Mouse (Mus musculus) CH12F3 (cell line): ENCODE measurements around the gene Ctnna2.

Experiments used
- in situ Hi-C: fragments of 300-500 bp; cut with MboI; formaldehyde crosslinking; loops from 2 replicates; pipeline ENCODE4 v1.14.3; 2020; ENCODE audit warnings: low sequenced_read_pairs

Ctnna2 gene

DNA sequence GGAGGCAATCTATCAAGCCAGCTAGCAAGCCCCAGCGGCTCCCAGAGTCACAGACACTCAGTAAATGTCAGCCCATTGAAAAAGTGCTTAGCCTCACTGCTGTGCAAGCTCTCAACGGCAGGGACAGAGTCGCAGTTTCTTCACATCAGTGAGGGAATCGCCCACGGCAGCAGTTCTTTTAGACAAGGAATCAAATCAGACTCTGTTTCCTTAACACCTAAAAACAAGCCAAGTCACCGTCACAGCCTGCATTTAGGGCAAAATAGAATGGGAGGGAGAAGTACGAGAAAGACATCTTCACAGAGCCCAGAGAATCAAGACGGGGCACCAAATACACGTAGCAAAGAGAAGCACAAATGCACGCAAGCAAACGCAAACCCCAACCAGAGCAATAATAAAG is 535.6 kb downstream of the Ctnna2 start:
- in situ Hi-C loops, result no loop called here

DNA sequence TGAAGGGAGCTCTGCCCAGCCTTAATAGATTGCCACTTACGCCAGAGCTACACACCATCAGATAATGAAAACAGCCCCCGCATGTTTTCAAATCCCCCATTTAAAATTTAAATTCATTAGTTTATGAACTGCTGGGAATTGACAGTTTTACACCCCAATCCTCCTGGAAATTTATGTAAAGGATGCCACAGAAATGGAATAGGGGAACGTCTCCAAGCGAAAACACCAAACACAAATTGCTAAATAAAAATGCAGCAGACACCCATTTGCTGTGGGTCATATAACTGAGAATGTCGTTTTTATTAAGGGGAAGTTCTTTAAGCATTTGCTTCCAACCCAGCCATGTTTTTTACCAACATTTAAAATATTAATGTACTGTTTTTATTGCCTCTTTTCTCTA is 538.4 kb downstream of the Ctnna2 start:
- in situ Hi-C loops, result no loop called here

DNA sequence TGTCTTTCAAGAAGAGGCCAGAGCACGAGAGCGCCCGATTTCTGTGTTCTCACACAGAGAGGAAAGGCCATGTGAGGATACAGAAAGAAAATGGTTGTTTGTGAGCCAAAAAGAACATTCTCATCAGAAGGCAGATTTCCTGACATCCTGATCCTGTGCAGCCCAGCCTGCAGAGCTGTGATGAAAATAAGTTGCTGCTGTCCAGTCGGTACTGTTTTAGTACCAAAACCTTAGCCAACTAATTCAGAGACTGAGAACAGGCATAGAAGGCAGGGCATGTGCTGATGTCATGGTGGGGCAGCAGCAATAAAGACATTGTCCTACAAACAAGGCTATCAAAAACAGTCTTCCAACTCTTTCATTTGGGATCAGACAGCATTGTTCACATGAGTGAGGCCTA is 549.1 kb downstream of the Ctnna2 start:
- in situ Hi-C loops, result no loop called here

DNA sequence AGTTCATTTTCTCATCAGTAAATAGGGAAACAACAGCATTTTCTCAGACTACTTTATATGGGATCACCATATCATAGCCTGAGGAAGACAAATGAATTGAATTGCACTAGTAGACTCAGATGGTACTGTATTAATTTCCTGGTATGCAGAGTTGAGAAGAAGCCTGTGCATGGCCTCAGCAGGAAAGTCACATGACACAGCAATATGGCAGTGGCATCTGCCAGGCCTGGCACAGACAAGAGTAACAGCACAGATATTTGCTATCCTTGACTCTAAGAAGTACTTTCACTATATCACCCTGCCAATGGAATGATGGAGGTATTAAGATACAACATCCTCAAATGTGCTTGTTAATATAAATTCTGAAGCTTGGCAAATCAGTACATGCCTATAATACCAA is 553.8 kb downstream of the Ctnna2 start:
- in situ Hi-C loops, result no loop called here

DNA sequence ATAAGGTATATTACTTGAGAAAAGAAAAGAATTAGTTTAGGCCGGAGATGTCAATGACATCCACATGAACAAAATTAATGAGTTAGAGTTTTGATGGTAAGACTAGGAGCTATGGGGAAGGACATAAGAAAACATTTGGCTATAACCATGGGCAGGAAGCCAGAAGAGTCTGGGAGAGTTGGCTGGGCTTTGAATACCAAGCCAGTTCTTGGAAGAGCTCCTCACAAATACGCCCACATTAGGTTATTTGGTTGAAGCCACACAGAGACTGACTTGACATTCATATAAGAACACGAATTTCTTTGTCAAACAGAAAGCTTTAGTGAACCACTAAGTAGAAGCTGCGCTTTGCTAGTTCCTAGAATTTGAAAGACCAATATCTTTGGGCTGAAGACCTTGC is 554.7 kb downstream of the Ctnna2 start:
- in situ Hi-C loops, result no loop called here

DNA sequence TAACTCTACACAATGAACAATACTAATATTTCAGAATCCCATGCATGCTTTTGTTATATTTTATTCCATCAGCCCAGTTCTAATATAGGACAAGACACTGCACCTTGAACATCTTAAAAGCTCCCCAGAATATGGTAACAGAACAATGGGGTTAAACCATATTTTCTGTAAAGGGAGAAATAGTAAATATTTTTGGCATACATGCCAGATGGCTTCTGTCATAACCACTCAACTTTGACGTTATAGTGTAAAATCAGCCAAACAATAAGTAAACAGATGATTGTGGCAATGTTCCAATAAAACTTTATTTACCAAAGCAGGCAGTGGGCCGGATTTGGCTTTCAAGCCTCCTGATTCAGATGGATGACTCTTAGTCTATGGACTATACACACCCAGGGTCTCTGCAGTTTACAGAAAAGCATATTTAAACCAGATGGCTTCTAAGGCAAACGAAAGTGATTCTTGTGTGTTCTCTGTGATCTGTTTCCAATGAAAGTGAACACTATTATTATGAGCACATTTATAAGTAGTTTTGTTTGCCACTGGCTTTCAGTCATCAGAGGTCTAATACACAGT is 557.8 kb downstream of the Ctnna2 start:
- in situ Hi-C loops, result no loop called here

DNA sequence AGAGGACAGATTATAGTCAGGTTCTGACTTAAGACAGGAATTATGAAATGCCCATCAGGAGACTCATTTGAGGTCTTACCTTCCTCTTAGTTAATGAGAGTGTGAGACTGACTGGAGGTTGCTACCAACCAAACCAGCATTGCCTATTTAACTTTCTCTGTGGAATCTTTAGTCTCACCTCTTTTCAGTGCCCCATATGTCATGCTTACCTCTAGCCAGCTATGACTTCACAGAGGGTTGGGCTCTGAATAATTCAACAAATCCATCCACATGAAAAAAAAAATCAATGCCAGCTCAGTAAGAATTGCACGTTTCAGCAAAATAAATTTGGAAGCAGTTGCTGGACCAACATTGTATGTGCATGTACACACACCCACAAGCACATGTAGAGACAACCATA is 562.5 kb downstream of the Ctnna2 start:
- in situ Hi-C loops, result no loop called here

DNA sequence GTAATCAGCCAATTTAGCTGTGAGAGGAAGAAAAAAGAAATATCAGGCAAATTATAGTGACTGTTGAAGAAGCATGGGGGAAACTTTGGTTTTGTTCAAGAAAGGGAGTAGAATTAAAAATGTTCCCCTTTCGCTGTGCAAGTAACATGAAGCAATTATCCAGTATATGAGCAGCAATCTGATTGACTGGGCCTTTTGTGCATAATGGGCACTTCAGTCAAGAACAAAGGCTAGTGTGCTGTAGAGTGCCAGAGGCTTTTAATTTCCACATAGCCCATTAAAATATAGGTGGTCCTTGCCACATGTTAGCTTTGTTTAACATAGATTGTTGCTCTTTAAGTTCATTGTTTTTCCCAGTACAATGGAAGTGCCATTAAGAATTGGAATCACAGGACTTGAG is 566.0 kb downstream of the Ctnna2 start:
- in situ Hi-C loops, result no loop called here

DNA sequence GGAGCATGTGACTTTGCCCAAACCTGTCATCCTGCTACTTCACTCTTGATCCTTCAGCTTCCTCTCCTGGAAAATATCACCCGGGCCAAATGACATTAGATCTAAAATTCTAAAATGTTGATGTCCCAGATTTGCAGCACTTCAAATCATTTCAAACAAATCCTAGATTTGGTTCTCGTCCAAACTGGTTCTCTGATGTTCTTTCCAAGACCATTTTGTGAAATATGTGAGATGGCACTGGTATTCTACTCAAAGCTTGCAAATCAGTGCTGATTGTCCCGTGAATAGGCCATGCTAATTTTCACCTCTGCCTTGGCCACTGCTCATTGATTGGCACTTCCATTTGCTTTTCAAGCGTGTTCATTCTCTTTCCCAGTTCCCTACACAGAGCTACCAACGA is 571.0 kb downstream of the Ctnna2 start:
- in situ Hi-C loops, result no loop called here

DNA sequence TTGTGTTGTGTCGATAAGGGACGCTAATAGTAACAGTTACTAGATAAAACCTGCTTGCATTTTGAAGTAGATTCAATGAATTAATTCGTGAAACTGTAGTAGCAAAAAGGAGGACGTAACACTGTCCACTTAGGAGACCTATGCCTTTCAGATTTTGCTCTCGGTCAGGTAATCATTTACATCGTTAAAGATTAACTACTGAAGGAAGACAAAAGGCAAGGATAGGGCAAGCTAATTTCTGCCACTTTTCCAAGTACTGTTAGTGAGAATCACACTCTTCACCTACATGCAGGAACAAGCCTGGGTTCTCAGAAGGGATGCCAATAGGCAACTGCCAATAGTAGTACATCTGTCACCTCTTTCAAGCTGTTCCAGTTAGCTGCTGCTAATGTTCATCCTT is 578.7 kb downstream of the Ctnna2 start:
- in situ Hi-C loops, result no loop called here

DNA sequence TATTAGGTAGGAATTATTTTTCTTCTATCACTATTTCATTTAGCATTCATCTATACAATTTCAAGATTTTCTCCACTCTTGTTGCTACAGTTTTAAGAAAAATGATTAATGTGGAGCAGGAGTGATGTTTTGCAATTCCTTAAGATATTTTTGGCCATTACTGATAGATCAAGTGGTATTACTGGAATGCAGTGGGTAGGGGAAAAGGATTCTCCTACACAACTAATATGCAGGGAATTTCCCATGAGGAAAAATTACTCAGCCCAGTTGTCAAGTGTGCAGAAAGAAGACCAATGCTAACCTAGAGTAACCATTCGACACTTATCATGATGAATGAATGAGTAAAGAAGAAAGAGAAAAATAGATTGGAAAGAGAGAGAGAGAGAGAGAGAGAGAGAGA is 587.8 kb downstream of the Ctnna2 start:
- in situ Hi-C loops, result no loop called here

DNA sequence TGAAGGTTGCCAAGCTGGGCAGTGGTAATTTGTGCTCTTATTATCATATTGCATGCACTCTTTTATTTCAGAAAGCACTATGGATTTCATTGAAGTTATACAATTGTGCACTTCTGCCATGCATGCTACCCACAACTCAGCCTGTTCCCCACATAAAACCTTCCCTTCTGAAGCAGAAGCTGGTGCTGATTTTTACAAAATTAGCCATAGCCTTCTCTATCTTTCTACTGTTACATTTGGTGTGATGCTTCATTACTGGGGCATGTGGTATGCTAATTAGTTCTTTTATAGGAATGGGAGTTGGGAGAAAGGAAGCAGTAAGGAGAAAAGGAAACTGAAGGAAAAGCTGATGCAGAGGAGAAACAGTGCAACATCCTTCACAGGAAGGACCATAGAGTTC is 598.2 kb downstream of the Ctnna2 start:
- in situ Hi-C loops, result no loop called here

DNA sequence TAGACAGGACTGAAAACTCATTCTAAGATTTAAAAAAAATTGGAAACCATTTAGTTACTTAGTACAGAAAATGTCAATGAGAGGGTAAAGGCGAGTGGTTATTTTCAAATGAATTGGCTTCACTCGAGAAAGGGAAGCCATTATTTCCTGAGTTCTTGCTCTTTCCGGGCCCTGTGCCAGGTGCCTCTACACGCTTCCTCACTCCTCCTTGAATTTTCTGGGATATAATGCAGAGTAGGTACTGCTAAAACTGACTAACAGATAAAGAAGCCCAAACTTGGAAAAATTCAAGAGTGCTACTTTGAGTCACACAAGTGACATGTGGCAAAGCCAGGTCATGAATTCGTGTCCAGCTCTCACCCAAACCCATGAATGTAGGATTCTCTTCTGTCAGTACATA is 606.4 kb downstream of the Ctnna2 start:
- in situ Hi-C loops, result no loop called here

DNA sequence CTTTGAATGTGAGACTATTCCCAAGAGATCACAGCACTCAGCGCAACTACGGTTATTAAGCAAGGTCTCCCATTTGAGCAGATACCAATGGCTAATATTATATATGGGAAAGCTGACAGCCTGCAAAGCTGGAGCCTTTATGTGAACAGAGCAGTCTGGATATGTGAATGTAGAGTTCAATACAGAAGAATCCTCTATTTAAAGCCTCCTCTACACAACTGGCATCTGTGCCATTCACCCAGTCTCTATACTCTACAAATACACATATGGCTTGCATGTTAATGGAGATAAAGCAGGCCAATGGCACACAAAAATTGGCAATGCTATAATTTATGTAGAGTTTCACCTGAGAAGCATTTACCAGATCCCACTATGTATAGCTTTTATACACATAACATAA is 608.4 kb downstream of the Ctnna2 start:
- in situ Hi-C loops, result no loop called here

DNA sequence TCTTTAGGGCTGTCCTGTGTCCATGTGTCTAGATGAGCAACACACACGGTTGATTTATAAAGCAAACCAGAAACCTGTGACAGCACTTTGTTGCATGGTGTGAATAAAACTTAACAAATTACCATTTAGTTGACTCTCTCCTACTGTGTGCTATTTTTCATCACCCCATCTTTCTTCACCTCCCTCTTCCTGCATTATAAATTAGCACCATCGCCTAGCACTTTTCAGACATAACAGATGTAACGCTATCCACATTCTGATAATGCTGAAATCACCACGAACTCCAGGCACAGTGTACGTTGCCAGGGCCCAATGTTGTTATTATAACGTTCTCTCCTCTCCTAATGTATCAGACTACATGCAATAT is 621.0 kb downstream of the Ctnna2 start:
- in situ Hi-C loops, result no loop called here

DNA sequence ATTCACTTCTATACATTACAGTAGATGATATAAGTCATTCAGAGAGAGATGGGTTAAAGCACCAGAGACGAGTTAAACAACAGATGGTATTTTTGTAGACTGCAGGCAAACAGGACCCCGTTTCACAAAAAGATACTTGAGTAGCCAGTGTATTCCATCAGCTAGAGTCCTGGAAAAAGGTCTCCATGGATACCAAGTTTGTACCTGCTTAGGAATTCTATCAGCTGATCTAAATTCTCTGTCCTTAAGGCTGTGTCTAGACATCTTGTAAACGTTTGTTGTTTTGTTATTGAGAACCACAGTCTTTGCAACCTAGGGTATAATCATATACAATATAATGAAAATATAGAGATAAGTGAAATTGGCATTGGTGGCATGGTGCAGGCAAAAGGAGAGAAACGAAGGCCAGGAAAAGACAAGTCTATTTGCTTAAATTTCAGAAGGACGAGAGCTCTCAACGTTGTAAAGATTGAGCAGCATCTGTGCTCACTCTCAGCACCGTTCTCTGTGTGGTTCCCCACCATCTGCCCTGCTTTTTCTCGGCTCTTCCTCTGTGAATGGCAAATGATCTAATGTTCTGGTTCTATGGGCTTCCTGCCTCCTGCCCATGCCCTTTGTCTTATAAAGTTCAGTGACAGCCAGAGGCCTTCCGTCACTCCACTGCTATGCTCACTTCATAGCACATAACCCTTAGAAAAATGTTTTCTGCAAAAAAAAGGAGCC is 621.6 kb downstream of the Ctnna2 start:
- in situ Hi-C loops, result no loop called here

DNA sequence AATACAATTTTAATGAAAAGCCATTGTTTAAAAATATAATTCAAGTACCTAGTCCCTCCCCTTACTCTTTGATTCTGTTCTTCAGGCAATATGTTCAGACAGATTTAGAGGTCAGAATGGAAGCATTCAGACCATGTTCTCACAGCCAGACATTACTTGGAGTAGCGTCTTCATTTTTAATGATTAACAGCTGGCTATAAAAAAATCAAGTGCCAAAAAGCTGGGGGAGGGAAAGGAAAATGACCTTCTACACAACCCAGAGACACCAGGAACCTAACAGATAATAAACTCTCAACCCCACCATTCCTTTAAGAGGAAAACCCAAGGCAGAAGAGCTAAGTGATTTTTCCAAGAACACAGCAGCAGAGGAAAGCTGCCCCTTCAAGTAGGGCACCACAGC is 624.7 kb downstream of the Ctnna2 start:
- in situ Hi-C loops, result no loop called here

DNA sequence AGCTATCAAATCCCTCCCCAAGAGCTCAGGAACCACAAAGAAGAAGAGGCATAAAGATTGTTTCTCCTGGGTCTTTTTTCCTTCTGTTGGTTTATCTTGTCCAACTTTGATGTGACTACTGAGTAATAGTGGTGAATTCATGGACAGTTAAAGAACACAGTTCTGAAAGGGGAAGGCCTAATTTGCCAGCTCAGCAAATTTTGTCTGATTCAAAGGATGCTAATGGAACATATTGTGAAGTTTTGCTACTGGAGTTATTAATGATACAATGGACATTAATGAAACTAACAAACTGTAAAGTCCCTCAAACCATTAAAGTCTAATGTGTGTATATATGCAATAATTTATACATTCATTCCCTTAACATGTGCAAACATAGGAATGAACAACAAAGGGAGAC is 635.7 kb downstream of the Ctnna2 start:
- in situ Hi-C loops, result no loop called here

DNA sequence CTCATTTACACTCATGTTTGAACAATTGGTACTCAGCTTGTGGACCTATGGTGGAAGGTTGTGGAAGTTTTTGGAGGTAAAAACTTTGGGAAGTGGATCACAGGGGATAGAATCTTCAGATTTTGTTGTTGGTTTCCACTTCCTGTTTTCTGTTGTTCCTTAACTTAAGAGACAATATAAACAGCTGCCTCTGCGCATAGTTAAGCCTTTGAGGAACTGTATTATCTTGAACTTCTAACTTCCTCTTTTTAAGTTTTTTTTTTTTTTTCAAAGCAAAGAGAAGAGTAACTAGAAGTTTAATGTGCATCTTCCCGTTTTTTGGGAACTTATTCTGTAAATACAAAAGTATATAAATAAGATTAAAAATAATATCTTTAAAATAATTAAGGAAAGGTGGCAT is 644.0 kb downstream of the Ctnna2 start:
- in situ Hi-C loops, result no loop called here

DNA sequence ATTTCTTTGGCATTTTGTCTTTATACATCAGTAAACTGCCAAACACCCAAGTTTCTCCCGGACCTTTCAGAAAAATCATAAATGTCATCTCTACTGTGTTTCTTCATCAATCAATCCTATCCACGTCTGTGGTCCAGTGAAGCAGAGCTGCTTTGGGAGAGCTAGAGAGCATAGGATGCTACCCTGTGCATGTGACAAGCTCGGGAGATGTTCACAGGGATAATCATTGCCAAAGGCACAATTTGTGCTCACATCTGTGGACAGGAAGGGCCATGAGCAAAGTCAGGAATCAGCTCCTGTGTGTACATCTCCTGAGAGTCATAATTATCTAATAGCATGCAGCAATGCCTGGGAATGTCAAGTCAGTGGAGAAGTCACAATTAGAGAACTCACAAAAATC is 654.8 kb downstream of the Ctnna2 start:
- in situ Hi-C loops, result no loop called here

DNA sequence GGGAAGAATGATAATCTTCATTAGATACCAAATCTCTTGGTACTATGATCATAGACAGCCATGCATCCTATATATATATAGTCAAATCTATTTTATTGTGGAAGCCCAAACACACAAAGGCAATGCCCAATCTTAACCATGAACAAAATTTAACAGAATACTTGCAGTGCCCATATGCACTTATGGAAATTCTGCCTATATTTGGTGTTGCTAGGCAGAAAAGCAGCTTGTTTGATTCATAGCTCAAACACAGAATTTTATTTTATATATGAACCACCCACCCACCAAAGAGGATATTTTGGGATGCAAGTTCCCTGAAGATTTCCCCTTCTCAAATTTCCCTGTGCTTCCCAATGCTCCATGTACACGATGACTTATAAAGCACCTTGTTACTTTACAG is 655.2 kb downstream of the Ctnna2 start:
- in situ Hi-C loops, result no loop called here

DNA sequence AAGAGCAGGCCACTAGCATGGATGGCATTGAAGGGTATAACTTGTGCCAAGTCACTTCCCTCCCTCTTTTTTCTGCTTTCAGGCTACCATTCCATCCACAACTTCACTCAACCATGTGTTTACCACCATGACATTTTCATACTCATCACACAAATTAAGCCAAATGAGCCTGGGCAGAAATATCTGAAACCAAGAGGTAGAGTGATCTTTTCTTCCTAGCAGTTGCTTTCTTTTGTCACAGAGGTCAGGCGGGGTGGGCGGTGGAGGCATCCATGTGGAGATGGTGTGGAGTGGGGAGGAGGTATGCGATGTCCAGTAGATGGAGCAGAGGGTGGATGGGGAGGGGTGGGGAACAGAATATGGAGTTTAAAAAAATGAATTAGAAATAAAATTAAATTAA is 672.7 kb downstream of the Ctnna2 start:
- in situ Hi-C loops, result no loop called here

DNA sequence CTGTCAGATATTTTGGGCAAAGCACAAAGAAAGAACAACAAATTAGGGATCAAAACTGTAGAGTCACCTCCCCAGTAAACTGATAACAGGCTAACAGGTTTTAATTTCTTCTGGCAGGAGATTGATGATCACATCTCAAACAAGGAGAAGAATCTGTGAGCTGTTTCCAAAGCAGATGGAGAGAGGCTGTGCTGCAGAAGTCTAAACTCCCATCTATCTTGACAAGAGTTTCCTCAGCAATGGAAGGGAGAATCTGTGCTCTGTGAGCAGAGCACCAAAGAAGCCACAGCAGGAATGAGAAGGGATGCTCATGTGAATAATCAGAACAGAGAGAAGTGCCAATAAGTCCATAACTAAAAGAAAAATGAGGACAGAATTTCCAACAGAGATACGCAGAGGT is 678.2 kb downstream of the Ctnna2 start:
- in situ Hi-C loops, result no loop called here
